Mouse (Mus musculus) embryo, embryonic 11 days (tissue): ENCODE measurements around the gene Gpc6.

Experiments used
- DNase-seq: peaks from one replicate; pipeline ENCODE4 v3.0.0-alpha.2; 2015

The Gpc6 gene

DNA sequence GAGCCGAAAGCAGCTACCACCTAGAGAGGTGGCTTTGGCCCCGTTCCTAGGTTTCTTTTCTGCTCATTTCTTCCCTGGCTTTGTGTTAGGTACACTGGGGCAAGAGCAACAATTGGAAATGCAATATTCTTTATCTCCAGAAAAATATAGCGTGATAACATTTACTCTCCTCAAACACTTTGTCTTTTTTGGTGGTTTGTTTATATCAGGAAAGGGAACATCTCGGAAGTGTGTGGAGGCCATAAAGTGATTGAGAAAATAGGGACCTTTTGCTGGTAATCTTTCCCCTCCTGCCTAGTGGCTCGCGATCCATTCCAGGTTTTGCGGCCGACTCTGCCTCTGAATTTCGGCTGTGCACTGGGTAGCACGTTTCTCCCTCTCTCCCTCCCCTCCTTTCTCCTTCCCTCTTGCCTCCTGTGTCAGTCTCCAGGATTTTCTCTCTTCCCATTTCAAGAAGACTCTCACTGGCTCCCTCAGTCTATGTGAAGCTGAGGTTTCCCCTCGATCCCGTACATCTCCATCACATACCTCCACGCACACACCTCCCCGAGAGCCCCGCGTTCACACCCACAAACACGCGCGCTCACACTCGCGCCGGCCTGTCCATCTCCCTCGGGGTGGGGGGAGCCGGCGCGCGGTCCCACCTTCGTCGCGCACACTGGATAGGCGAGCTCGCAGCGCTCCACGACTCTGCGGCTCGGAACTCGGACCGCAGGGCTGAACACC, at the start of gene Gpc6:
Gene Gpc6, plus strand, starts transcription at position 440 of the 726 bp plus-strand sequence.
- DNase-seq, result peak; percentile 93

DNA sequence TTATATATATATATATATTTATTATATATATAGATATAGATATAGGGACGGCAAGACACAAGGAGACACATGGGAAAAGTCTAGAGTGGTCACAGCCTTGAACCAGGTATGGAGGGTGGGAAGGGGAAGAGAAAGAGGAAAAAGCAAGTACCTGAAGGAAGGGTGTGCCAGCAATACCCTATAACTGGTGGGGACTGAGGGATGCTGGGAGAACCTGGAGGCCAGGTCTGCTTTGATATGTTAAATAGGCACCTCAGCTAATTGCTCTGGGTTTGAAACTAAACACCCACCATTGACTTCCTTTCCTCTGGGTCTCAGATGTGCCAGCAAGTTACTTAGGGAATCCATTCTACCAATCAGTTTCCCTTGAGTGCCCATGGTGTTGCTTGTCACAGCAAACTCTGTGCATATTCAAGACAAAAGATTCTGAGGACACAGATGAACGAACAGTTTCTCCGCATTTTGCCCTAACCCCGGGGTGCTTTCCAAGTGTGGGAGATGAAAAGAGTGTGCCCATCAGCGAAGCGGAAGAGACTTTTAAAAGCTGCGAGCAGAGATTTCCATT, 42.6 kb upstream of the Gpc6 start:
- DNase-seq, result no peak

DNA sequence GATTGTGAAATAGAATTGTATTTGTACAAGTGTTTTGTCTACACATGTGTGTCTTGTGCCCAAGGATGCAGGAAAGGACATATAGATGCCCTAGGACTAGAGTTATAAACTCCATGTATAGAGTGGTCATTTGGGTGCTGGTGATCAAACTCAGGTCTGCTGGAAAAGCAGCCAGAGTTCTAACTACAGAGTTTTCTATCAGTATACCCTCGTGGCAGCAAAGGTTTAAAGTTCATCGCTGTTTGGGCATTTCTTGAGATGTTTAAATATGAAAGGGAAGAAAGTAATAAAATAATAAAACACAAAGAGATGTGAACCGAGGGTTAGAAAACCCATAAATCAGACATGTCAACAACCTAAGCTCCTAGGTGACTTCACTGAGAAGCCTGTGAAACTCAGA, 30.8 kb upstream of the Gpc6 start:
- no peak for DNase-seq

DNA sequence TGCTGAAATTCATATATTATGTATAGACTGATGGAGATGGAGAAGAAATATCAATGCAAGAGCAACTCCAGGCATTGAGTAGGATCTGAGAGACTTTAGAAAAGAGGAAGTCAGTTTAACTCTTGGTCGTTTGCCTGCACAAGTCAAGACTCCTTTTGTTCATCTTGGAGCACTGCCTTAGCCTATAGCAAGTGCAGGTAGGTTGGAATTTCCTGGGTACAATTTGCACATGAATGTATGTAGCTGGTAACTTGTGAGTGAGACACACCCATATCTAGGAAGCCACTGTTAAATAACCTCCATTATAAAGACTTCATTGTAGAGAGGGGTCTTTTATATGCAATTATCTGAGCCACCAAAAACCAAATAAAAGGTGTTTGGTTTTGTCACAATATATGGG, 27.1 kb upstream of the Gpc6 start:
- DNase-seq, result no peak

DNA sequence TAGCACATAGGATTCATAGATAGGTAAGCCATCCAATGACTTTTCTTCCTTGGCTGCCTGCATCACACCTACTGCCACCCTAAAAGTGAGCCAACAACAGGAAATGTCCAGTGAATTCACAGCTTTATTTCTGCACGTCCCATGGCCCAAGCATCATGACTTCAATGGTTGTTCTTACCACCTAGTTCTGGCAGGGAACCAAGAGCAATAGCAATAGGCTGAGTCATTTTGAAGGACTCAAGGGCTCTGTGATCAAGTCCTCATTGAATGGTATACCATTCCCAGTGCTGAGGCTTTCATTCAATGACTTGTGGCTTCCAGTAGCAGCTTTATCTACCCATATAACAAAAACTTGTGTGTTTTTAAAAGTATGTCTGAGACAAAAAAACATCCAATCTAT, 13.3 kb upstream of the Gpc6 start:
- DNase-seq, result no peak

DNA sequence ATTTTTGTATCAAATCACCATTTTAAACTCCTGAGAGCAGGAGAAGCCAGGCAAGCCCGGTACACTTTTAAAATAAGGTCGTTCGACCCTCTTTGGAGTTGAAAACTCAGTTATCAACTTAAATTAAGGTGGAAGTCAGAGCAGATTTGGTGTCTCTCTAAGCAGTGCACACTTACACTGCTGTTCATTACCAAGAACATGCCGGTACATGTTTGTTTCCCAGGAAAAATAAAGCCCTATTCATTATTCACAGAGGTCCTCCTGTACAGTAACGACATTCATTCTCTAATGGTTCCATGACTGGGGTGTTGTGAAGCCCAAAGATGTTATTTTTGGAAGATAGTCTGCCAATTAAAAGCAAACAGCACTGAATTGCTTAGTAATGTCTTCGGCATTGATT, 8.2 kb upstream of the Gpc6 start:
- DNase-seq, result no peak

DNA sequence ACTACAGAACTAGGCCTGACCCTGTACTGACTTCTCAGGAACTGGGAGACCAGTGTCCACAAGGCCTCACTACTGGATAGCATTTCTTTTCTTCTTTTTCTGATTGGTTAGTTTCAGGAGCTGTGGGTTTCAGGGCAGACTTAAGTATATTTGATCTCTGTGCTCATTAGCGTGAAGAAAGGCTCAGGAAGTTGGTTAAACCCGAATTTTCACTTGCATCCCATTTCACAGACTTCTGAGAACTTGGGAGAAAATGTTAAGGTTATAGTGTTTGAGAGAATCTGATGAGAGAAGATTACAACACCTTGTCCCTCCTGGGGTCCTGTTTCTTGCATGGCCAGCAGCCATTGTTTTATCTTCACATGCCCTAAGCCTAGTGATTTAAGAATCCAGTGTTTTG, 849 bp upstream of the Gpc6 start:
- peak; percentile 12 for DNase-seq

DNA sequence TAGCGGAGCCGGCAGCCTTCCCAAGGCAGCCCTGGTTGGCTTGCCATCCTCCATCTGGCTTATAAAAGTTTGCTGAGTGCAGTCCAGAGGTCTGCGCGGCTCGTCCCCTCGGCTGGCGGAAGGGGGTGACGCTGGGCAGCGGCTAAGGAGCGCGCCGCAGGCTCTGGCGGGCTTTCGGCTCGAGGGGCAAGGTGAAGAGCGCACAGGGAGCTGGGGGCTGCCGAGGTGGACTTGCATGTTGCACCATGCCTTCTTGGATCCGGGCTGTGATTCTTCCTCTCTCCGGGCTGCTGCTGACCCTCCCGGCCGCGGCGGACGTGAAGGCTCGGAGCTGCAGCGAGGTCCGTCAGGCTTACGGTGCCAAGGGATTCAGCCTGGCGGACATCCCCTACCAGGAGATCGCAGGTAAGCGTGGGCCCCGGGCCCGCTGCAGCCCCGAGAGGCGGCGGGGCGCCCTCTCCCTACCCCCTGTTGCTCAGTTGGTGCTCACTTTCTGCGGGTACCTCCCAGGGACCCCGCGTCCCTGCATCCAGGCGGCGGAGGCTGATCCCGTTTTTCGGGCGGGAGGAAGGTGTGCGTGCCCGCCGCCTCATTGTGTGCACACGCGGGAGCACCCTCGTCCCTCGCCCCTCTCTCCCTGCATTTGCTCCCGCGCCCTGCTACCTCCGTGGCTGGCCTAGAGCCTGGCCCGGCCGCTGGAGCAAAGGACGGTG, 732 bp downstream of the Gpc6 start:
- DNase-seq, result peak; percentile 80

DNA sequence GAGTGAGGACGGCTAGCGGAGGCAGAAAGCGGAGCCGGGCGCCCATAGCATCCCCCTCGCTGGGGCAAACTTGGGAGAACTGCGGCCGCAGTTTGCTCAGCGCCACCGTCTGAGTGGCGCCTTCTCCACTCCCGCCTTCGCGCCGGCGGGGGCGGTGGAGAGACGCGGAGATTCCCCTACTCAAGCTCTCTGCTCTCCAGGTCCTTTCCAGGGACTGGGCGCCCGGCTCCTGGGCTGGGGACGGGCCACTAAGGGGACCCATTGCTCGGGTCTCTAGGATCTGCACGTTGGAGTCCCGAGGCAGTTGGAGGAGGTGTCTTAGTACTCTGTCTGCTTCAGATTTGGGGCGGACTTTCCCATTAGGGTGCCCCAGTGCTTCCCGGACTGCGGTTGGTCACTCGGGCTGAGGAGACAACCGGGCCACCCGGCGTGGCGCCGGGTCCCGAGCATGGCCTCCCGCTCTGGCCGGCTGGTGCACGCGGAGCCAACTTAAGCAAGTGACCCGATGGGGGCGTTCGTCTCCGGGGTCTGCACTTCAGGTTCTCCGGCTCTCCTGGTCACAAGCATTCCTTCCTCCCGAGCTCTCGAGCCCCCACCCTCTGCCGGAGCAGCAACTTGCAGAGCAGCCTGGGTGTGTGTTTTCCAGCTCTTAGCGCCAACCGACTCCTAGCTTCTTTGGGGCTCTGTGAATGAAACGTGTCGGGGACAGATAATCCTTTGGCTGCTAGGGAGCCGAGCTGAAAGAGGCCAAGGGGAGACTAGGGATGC, 1.5 kb downstream of the Gpc6 start:
- DNase-seq, result peak; percentile 90

DNA sequence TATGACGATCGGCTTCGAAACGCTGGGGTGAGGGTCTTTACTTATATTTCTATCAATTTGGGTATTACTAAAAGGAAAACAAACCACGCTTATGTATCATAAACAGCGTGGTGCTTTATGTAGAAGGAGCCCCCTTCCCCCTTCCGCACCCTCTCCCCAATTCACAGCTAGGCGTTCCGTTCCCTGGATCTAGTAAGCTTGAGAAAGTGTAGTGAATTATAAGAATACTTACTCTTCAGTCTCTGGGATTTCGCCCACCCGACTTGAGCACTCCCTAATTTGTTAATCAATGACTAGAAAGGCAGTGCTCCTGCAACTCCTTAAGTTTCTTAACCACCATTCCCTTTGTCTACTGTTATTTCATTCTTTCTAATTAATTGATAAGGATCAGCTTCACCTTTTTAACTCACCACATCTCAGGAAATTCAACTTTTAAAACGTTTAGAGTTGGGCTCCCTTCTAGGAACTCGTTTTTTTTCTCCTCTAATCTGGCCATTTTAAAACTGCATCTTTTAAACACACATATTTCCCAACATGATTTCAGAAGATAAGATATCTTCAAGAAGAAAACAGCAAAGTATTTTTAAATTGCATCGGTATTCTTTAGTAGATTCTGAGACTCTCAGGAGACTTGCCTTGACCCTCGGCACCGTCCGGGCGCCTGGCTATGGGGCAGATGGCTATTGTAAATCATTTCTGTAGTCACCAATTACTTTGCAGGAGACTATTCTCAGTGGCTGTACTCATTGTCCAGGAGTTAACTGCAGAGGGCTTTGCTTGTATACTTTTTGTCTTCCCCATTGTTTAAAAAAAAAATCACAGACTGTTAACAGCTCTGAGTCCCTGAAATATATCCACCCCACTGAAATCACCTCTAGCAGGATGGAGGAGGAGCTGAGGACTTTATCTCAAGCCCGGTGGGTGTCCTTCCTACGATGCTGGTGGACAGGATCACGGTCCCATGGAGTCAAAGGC, 2.5 kb downstream of the Gpc6 start:
- peak; percentile 68 for DNase-seq

DNA sequence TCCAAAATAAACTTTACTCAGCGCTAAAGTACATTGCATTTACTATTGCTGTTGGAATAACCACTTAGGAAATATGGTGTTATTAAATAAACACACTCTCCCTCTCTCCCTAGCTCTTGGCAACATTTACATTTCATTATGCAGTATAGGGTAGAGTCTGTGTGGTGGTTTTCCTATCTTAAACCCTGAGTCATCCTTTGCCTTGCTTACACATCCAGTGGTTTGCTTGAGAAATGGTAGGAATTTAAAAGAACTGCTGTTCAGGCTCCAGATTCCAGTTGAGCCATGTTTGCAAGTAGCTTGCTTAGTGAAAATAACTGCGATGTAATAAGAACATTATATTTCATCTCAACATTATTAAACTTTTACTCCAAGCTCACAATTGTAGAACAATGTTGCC, 3.3 kb downstream of the Gpc6 start:
- peak; percentile 16 for DNase-seq

DNA sequence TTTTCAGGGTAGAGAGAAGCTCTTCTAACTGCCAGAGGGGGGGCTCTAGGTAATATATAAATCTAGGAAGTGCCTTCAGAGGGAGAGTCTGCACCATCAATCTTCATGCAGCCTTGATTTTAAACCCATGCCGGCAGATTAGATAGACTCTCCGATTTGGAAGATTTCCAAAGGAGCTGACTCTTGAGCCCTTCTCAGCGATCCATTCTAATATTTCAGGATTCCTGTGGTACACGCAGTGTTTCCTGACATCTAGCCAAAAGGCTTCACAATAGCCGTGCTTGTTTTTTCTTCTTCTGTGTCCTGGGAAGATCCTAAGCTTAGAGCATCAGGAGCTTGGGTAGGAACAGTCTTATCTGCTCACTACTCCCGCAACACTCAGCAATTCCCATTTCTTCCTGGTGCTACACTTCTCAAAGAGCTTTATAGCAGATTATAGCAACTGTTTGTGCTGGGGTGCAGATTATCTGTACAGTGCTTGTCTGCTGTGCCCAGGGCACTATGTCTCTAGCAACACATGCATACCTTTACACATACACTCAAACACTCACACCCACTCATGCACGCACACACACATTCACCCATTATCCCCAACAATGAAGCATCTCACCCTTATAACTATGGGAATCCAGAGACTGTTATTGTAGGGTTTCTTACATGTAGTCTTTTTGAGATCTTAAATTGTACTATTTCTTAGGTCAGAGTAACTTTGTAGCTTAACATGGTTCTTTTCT, 3.8 kb downstream of the Gpc6 start:
- DNase-seq, result peak; percentile 39

DNA sequence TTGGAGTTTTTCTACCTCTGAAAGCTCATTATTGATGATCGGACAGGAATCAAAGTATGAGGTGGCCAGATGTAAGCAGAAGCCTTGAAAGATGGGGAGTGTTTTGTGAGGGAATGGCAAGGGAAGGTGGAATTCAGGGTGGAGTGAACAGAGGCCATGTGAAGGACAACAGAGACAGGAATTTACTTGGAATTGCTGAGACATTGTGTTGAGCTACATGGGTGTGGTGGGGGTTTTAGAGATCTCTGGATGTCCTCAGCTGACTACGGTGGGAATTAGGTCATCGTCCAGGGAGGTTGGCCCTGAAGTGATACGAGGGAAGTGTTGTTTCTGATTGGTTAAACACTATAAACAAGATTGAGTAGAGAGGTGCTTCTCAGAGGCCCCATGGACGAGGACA, 8.7 kb downstream of the Gpc6 start:
- DNase-seq, result no peak

DNA sequence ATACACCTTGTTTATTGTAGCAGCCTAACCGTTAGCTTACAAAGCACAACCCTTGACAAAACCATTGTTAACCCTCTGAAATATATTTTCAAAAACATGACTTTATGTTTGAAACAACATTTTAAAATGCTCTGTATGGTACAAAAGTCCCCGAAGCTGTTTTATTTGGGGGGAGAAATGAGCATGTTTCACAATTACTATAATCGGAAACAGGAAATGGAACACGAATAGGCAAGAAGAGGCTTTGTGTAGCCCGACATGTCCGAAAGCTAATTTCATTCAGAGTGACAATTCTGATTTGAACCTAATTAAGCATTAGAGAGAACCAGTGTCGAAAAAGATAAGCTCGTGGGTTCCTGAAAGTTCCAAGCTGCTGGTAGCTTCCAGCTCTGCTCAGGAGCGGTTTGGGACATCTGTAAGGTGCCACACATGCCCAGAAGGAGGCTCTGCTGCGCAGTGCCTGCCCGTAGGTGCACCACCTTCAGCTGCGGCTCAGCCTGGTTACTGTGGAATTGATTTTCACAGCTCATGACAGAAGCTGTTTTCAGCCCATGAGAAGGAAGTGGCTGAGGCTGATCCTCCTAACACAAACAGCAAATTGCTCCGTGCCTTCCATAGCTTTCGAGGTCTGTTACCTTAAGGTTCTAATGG, 12.9 kb downstream of the Gpc6 start:
- DNase-seq, result peak; percentile 27

DNA sequence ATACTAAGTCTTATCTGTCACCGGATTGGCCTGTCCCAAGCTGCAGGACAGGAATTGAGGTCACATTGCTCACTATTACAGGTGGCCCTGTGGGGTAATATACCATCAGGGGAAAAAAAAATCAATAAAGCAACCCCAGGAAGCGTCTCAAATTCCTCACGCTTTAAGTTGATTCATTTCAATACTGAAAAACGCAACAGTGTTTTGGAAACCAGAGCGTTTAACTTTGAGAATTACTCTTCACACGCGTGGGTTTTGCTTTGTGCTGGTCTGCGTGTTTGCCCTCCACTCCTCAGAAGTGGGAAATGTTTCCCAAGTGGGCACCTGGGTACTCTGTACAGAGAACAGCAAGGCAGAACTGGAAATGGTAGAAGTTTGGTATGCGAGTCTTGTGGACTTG, 13.6 kb downstream of the Gpc6 start:
- no peak for DNase-seq

DNA sequence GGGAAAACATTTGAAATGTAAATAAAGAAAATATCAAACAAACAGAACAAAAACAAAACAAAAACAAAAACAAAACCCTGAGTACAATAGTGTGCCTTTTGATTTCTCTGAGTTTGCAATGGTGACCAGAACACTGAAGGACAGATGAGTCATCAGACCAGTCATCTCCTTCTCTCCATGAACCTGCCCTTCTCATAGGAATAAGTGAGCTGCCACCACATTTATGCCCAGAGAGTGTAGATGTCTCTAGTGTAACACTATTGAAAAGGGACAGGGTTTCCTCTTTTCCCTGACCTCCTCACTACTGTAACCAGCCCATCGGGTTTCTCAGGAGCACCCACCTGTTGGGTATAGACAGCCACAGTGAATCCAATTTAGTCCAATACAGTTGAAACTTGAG, 14.4 kb downstream of the Gpc6 start:
- no peak for DNase-seq

DNA sequence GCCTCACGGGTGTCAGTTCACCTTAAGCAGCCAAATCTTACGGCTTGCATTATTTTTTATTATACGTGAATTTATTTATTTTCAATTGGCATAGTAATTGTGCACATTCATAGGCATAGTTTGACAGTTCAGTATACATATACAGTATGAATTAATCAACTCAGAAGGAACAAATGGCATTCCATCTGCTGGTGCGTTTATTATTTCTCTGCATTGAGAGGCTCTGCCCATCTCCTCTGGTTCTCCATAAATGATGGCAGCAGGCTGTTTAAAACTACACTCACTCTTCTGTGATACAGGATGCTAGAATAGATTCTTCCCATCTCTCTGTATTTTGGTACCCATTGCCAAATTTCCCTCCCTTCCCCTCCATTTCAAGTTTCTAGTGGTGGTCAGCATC, 16.7 kb downstream of the Gpc6 start:
- no peak for DNase-seq

DNA sequence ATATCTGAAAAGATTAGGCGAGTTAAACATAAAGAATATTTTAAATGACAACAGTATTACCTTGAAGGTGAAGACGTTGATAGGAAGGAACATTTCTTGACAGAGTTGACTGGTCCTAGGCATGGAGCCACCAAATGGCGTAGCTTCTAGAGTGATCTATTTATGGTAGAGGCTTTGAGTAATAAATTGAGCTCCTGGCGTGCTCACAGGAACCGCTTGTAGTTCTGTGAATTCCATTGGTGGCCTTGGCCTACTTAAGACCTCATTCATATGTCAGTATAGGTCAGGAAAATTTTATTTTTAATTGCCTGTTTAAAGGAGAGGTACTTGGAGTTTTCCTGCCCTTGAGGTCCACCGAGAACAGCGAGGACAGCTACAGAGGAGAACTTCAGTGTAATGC, 18.6 kb downstream of the Gpc6 start:
- no peak for DNase-seq

DNA sequence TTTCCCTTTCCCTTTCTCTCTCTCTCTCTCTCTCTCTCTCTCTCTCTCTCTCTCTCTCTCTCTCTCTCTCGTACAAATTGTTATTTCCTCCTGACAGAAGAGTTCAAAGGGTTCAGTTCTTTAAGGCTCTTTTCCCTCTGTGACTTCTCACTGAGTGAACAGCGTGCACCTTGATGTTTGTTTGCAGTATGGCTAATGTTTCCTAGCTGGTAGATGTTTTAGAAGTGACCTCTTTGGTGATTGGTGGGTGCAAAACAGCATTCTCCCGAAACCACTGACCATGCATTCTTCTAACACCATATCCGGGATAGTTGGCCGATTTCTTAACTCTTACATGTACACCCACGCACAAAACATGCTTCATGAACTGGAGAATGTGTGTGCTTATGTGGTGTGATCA, 20.9 kb downstream of the Gpc6 start:
- DNase-seq, result no peak

DNA sequence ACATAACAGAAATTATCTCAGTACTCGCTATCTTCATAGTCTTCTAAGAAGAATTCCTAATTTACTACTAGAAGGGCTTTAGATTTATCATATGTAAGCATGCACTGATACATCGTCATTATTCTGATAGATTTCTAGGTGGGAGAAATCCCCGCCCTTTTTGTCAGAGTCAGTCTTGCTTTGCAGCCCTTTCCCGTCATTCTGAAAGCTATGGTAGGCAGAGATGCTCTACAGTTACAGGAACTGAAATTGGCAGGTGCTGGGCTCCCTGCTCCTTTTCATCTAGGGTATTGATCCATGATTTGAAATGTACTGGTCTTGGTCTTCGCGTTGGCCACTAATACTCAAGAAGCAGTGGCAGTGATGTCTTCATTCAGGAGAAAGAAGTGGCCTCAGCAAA, 22.3 kb downstream of the Gpc6 start:
- DNase-seq, result no peak

DNA sequence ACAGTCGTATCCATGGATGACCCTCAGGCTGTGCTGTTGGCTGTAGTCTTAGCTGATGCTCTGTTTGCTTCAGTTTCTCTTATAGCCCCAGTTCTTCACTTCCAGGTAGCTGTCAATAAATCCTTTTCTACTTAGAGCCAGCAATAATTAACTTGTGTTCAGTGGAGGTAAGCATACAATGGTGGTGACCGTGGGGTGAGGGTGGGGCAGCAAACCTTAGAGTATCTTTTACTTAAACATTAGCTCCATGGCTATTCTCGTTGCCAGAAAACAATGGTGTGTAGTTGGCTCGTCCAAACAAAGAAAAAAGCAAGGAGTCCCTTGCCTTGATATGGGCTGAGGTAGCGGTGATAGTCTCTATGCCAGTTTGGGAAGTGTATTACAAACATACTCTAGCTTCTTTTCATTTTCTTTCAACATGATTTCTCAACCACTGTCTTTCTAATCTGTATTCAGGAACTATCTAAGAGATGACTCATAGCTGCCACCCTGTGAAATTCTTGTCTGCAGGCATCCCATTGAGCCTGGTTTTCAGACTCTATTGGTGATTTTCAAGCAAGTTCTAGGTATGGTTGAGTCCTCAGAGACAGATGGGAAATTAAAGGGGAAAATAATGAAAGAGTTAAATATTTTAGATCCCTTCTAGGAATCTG, 22.9 kb downstream of the Gpc6 start:
- DNase-seq, result no peak
